Mouse (Mus musculus) adrenal gland, adult 18-20 months (tissue): Measurements from ENCODE around the gene Rab27a. TPM values are rescaled to one million over a fixed set of nuclear protein-coding genes. Genes with fewer than 3 reads are reported as not detected.
A peak's percentile ranks its signal among the peaks of the same experiment; 100 is the strongest.

Source experiments
- DNase-seq, 2 experiments: peaks; one replicate each; pipeline ENCODE4 v3.0.0; 2021 to 2022; ENCODE audit warnings: low spot score in 2 of 2
- long read RNA-seq, 2 experiments: library from polyadenylated mRNA; stranded (forward); transcript quantifications; one replicate each; pipeline ENCODE4 v2.0.0; 2021
- total RNA-seq, 2 experiments: library from RNA; stranded (reverse); gene quantifications; 1 replicate in 1 of 2; 2 replicates in 1 of 2; pipeline ENCODE4 v1.2.3; 2021

Gene Rab27a
- total RNA-seq, result 10 to 100 TPM; 22.9 to 29.6 TPM
- long read RNA-seq, experiment 1, transcript Rab27a-201 (6 exons, 2,979 nt), result major isoform, 8 of 10 reads
- long read RNA-seq, experiment 1, partial matches to known transcripts, result 0 of 10 reads
- long read RNA-seq, experiment 1, other reads (novel, unspliced or antisense), result 2 of 10 reads
- long read RNA-seq, experiment 2, transcript Rab27a-201 (6 exons, 2,979 nt), result major isoform, 20 of 33 reads
- long read RNA-seq, experiment 2, partial matches to known transcripts, result 0 of 33 reads
- long read RNA-seq, experiment 2, other reads (novel, unspliced or antisense), result 6 of 33 reads

DNA sequence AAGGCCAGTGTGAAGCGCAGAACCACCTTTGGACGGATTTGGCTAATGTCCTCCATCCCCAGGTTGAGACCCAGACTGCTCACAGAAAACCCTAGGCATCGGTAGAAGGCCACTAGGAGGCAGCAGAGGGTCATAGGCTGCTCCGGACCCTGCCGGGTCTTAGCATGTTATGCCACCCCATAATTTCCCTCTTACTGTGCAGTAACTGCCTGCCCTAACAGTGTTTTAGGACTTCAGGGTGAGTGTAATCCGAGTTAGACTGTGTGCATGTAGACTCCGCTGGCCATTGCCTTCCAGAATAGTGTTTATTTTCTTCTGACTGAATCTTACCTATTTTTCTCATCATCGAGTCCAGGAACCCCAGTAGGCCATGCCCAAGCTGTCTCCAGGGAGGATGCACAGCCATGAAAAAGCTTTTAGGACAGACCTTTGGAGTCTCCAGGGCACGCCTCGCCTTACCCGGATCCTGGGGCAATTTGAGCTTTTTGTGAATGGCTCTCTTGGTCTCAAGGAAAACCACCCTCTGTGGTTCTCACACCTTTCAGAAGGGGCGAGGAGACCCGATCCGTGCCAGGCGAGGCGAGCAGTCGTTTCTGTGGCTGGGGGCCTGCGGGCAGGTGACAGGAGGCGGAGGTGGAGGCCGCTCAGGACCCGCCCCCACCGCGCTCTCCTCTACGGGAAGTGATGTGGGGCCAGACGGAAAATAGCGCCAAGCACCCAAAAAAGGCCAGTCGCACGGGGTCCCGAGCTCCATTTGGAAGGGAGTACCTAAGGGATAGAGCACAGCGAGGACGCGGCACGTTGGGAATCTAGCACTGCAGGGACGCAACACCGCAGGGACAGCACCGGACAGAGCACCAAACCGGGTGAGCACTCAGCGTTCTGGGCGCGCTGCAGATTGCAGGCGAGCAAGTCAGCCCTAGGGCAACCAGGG lies at the start of gene Rab27a:
Gene Rab27a, plus strand, starts transcription at position 709 of the 934 bp plus-strand sequence.
- peak; percentile 83 to 84 for DNase-seq

DNA sequence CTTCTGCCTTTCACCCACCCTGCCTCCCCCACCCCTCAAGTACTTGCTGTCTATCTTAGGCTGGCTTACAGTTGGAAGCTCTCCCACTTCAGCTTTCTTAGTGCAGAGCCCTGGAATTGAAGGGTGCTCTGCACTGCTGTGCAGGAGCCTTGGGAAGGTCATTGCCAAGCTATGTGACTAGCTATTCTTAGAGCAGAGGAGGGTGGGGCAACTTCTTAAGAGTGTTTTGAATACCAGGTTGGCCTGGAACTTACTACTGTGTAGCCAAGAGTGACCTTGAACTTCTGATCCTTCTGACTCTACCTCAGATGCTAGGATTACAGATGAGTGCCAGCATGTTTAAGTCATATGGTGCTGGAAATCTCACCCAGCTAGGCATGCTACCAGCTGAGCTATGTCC lies 48.5 kb upstream of the Rab27a start:
- DNase-seq, result no peak

DNA sequence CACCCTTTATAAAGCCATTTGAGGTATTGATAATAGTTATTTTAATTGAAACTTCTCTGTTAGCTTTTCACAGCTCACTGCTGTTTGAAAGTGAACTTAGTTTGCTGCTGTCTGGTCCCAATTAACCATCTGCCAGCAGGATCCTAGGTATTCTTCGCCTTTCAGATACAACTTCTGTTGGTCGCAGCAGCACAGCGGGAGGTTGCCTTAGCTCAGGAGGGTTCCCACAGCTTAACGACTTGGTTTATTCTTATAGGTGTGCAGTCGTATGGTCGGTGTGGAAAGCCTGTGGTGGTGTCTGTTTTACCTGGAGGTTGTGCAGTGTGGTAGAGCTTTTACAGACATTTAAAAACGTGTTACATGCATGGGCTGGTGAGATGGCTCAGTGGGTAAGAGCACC lies 47.8 kb upstream of the Rab27a start:
- no peak for DNase-seq

DNA sequence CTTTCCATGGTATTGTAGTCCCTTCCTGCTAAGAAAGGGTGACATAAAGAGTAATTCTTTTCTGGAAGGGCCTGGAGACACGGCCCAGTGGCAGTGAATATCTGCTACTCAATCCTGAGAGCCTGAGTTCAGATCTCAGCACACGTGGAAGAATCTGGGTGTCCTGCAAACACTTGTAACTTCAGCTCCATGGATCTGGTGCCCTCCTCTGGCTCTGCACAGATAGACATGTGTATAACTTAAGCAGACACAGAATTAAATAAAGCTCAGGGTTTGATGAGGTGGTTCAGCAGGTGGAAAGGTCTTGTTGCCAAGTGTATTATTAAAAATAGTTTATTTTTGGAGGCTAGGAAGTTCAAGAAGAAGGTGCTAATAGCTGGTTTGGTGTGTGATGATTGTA lies 44.2 kb upstream of the Rab27a start:
- no peak for DNase-seq

DNA sequence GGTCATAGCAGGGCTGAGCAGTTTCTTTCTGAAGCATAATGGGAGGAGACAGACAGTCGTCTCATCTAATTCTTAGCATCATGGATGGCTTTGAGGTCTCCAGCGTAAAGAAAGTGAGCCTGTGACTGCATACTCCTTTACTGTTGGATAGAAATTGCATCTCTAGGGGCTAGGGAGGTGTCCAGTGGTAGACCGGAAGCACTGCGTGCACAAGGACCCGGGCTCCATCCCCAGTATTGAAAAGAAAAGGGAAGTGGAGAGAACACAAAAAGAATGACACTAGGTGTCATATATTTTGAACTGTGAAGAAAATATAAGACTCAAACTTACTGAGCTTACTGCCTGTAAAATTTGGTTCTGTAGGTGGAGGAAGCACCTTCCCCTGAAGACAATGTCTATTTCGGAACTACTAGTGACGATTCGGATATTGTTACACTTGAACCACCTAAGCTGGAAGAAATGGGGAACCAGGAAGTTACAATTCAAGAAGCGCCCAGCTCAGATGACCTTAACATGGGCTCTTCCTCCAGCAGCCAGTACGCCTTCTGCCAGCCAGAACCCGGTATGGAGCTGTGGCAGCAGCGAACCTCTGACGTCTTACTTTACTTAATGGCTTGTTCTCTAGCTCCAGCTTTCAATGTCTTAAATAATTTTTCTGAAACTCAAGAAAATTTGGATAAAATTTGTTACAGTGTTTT lies 43.2 kb upstream of the Rab27a start:
- no peak for DNase-seq

DNA sequence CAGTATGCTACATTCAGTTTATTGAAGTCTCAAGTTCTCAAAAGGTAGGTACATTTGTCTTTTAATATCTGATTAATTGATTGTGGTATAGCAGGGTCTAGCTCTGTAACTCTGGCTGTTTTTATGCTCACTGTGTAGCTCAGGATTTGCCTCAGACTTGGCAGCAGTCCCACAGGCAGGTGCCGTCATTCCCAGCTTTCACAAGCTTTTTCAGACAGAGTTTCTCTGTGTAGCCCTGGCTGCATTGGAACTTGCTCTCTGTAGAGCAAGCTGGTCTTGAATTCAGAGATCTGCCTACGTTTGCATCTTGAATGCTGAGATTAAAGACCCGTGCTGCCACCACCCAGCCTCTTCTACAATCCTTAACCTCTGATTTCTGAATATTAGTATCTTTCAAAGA lies 42.5 kb upstream of the Rab27a start:
- no peak for DNase-seq

DNA sequence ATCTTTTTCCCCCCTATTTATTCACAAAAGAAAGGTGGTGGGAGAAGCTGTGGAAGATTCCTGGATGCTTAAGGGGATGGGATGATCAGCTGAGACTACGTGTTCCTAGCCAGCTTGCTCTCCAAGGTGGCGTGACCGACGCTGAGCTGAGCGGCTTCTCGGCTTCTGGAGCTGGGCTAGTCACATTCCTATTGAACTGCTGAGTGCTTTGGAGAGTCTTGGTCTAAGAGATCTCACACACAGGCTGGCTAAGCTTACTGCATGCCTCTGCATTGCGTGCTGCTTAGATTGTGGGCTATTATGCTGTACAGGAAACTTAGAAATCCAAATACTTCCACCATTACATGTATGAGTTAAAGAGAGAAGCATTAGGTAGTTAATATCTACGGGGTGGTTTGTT lies 40.6 kb upstream of the Rab27a start:
- no peak for DNase-seq

DNA sequence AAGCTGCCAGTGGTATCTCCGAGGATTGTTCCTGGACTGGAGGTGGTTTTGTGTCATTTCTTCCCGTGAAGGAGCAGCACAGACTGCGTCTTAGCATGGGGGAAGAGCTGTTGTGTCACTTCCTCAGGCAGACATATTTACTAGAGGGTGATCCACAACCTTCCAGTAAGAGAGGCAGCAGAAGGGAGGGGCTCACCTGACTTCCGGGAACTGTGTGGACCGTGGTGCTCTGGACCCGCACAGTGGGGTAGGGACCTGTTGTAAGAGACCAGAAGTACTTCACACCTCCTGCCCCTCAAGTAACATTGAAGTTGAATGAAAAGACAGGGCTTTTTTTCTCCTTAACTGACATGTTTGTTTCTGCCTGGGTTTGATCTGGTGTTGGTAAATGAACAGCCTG lies 39.5 kb upstream of the Rab27a start:
- no peak for DNase-seq

DNA sequence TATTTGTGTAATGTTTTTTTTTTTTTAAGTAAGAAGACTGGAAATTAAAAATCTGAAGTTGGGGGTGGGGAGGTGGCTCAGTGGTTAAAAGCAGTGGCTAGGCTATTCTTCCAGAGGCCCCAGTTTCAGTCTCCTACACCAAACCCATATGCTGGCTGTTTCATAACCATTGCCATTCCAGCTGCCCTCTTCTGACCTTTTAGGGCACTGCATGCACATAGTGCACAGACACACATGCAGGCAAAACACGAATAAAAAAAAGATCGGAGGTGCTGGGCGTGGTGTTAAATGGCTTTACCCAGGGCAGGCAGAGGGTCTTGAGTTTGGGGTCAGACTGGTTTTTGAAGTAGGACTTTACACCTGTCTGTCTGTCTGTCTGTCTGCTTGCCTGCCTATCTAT lies 38.5 kb upstream of the Rab27a start:
- DNase-seq, result no peak

DNA sequence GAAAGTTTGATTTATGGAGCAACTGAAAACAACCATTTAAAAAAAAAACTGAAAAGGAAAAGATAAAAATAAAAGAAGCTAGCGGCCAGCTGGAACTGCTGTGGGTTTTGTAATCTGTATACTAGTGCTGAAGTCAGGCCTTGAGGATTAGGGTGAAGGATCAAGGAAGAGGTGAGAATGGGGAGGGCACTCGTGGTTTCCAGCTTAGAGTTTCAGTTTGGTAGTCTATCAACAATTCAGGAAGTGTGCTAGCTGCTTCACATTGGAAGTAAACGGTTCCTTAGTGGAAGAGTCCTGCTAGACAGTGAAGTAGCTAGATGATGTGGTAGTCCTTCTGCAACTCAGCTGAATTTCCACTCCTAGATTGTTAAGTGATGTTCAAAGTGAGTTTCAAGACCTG lies 36.3 kb upstream of the Rab27a start:
- no peak for DNase-seq

DNA sequence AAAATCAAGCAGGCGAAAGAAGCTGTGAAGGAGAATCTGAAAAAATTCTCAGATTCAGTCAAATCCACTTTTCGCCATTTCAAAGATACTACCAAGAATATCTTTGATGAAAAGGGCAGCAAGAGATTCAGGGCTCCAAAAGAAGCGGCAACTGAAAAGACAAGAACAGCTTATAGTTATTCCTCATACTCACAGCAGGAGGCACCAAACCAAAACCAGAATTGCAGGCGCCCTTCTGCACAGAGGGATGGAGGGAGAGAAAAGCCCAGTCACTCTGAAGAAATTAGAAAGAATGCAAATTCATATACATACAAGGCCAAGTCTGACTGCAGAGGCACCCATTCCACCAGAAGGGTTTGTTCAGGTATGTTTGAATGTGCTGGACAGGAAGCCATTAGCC lies 32.0 kb upstream of the Rab27a start:
- DNase-seq, result no peak

DNA sequence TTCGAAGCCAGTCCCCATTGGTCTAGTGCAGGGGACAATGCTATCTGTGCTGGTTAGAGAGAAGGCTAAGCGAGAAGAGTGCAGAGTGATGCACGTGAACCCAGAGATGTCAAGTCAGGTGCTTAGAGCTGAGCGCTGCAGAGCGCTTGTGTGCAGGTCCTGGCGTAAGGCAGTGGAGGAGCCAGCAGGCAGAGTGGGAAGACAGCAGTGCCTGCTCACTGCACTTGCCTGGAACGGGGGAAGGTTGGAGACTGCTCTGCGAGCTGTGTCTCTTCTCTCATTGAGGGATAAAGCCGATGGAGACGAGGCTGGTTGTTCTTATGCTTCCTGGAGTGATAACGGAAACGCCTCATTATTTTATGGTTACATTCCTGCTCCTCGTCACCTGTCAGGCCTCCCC lies 29.9 kb upstream of the Rab27a start:
- DNase-seq, result no peak

DNA sequence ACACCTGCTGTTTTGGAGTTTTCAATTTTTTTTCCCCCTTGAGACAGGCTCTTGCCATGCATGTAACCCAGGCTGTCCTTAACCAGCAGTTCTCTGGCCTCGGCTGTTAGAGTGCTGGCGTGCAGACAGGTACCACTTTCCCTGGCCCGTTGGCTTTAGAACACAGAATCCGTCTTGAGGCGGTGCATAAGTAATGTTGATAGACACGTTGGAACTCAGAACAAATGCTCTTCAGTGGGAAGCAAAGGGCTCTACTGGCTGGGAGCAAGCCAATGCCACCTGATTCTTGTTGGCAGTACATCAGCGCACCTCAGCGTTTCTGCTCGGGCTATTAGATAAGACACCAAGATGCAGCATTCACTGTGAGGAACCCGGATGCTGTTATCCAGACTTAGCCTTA lies 24.8 kb upstream of the Rab27a start:
- DNase-seq, result no peak

DNA sequence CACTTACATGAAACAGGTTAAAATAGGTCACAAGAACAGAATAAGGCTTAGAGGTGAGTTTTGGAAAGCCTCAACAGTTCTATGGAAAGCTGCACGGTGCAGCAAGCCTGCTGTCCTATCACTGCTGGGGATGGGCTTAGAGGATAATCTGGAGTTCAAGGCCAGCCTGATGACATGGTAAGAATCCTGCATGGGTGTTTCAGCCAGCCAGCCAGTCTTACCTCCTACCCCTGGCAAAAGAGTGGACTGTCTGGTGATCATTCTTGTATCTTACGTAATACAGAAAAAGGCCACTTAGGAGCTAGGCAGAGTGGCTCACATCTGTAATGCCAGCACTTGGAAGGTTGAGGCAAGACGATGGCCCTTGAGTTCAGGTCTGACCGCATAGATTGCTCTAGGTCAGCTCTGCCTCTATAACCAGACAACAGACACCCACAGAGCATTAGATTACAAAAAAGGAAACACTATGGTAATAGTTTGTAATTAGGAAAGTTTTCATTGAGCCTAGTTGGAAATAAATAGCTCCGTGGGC lies 24.0 kb upstream of the Rab27a start:
- DNase-seq, result no peak

DNA sequence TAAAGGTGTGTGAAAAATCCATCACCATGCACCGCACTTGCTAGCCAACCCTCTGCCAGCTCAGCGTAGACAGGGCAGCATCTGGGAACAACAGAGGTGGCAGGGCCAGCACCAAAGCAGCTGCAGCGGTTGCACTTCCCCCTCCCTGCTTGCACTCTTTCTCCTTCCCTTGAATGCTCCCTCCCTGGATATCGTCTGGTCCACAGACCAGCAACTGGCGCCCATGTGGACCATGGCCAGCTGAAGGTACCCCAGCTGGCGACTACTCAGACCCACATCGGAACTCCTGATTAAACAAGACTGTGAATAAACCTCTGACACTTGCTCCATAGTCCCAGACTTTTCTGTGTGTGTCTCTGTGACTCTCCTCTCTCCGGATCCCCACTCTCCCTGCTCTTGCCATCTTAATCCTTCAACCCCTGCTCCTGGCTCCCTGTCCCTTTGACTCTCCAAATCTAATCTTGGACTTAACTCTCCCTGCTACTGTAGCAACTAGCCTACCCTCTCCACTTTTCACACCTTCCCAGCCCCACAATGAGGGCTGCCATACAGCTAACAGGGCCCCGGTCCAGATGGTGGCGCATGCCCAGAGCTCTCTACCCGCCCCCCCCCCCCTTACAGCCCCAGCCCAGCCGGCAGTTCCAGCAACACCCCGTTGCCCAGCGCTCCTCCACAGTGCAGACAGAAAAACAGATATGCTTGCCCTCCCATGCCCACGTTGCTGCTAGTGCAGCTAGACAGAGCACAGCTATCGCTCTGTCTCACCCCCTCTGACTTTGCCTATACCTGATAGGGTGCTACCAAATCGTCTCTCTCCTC lies 18.6 kb upstream of the Rab27a start:
- no peak for DNase-seq

DNA sequence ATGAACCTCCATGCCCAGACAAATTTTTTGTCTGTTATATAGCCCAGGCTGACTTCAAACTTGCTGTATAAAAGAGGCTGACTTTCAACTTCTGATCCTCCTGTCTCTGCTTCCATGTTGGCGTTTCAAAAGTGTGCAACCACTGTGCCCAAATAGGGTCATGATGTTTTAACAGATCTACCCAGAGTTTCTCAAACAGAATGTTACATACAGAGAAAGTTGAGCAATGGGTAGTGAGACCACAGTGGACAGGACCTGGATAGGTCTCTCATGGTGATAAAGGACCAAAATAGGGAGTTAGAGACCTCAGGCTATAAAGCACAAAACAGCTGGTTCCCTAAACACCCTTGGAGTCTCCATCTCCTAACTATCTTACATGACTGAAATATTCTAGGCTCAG lies 14.2 kb upstream of the Rab27a start:
- DNase-seq, result no peak

DNA sequence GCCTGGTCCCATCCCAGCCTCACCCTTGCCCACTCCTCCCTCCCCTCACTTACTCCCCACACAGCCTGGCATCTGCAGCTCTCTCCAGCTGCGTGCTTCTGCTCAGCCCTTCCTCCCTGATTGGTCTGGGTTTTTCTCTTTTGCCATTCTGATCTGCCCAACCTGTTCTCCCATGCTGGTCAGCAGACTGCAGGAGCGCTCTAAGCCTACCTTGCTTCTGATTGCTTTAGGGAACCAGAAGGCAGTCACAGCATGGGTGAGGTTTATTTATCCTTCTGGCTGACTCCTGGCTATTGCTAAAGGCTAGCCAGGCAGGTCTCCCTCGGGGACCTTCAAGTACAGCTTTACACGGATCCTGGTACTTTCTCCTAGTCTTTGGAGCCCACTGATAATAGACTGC lies 13.2 kb upstream of the Rab27a start:
- DNase-seq, result no peak

DNA sequence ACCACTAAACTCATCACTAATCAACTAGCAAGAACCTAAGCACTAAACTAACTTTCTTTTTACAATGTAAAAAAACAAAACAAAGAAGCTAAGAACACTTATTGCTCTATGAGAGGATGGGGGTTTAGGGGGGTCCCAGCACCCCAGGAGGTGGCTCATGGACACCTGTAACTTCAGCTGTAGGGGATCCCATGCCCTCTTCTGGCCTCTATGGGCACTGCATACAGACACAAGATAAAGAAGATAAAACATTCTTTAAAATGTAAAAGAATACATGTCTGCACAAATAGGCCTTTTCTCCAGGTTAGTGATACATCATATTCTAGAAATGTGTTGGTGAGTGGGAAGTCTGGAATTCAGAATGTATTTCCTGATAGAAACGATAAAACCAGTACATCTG lies 11.2 kb upstream of the Rab27a start:
- no peak for DNase-seq

DNA sequence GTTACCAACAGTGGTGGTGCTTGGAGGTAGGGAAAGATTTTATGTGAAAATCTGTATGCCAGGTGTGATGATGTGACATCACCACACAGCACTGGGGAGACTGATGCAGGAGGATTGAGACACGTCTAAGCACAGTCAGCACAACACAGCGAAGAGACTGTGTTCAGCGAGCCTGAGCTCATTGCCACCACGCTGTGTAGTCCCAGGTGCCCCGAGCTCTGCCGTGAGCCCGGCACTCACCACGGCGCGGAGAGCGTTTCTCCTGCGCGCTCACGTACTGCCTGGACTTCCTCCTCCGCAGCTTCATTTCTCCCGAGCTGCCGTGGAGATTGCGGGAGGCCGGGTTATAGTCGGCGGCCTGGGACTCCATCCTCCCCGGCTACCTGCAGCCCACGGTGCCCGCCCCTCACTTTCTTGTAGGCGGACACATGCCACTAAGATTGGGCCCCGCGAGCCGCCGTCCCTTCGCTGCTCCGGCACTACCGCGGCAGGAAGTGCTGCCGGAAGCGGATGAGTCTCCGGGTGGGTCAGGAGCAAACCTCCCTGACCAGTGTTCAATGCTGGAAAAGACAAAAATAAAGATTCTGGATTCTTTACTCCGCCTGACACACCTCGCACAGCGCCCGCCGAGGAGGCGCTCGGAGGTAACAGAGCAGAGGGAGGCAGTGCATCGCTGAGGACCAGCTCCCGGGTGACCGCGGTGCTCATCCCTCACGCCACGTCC lies 5.3 kb upstream of the Rab27a start:
- DNase-seq, result peak; percentile 94 to 95

DNA sequence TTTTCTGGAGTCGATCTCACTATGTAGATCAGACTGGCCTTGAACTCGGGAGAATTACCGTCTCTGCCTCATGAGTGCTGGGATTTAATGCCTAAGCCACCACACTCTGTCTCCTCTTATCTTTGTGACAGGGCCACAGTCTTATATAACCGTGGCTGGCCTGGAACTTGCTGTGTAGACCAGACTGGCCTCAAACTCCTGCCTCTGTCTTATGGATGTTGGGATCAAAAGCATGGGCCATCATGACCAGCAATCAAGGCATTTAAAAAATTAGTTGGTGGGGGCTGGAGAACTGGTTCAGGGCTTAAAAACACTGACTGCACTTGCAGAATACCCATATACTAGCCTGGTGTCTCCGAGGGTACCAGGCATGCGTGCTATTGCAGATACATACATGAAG lies 4.6 kb upstream of the Rab27a start, which contains the start of gene Pigb:
Gene Pigb, minus strand, starts transcription at position 299 of the 400 bp plus-strand sequence.
- no peak for DNase-seq
